Mouse (Mus musculus): ENCODE results near the gene Rnf150. TPM values are rescaled to one million over a fixed set of nuclear protein-coding genes. Genes with fewer than 3 reads are reported as not detected.

Gene Rnf150
- polyA plus RNA-seq, 1 experiment from 2014 or later, result 3.1 TPM

- no peak overlapping the region for H3K9ac ChIP-seq
- 49% methylated on average over 4 of the region's 4 CpGs for WGBS
- no peaks in the 10 kb centered on the region for H3K27me3 ChIP-seq
- ATAC-seq (ENCODE audit: insufficient number of reproducible peaks, insufficient read depth, low FRiP score, low TSS enrichment), result no peak
- no peaks in the 10 kb centered on the region for H3K36me3 ChIP-seq
- H3K4me2 ChIP-seq (replicated peaks), result no peak overlapping the region
- H3K4me3 ChIP-seq, result no peak overlapping the region
- no peaks in the 10 kb centered on the region for H3K9me3 ChIP-seq
- no peak overlapping the region for H3K27ac ChIP-seq
- no peaks in the 10 kb centered on the region for H3K4me1 ChIP-seq
Observed at GRCm38 (mm10) chr8:82895091-82895490, 31.9 kb downstream of the Rnf150 start.

- no peaks in the 10 kb centered on the region for H3K27me3 ChIP-seq
- no peaks in the 10 kb centered on the region for H3K36me3 ChIP-seq
- no peak overlapping the region for H3K4me3 ChIP-seq
- no peak overlapping the region for H3K27ac ChIP-seq
- H3K4me1 ChIP-seq, result no peaks in the 10 kb centered on the region
- no peak overlapping the region for H3K9ac ChIP-seq
- WGBS, result 91% methylated on average over 2 of the region's 2 CpGs
- no peak for ATAC-seq (ENCODE audit: insufficient number of reproducible peaks, insufficient read depth, low FRiP score, low TSS enrichment)
- H3K9me3 ChIP-seq, result no peaks in the 10 kb centered on the region
- no peak overlapping the region for H3K4me2 ChIP-seq (replicated peaks)
Observed at GRCm38 (mm10) chr8:82896796-82897195, 33.6 kb downstream of the Rnf150 start.

- Histone ChIP-seq H3K9ac (no peak overlapping the region), H3K4me2 (replicated peaks) (no peak overlapping the region), H3K27me3 (no peaks in the 10 kb centered on the region), H3K27ac (no peak overlapping the region), H3K4me3 (no peak overlapping the region), H3K4me1 (no peaks in the 10 kb centered on the region), H3K9me3 (no peaks in the 10 kb centered on the region), H3K36me3 (no peaks in the 10 kb centered on the region)
- ATAC-seq (ENCODE audit: insufficient number of reproducible peaks, insufficient read depth, low FRiP score, low TSS enrichment), result no peak
- 88% methylated on average over 3 of the region's 3 CpGs for WGBS
Observed at GRCm38 (mm10) chr8:82897628-82898458, 34.7 kb downstream of the Rnf150 start.

GRCm38 (mm10) chr8:82898459-82898841, 35.3 kb downstream of the Rnf150 start:
- Histone ChIP-seq H3K27ac (no peak overlapping the region), H3K4me1 (no peaks in the 10 kb centered on the region), H3K27me3 (no peaks in the 10 kb centered on the region), H3K9me3 (no peaks in the 10 kb centered on the region), H3K36me3 (no peaks in the 10 kb centered on the region), H3K4me2 (replicated peaks) (no peak overlapping the region), H3K9ac (no peak overlapping the region), H3K4me3 (no peak overlapping the region)
- 88% methylated on average over 8 of the region's 8 CpGs for WGBS
- ATAC-seq (ENCODE audit: insufficient number of reproducible peaks, insufficient read depth, low FRiP score, low TSS enrichment), result no peak

- Histone ChIP-seq H3K36me3 (no peaks in the 10 kb centered on the region), H3K27ac (no peak overlapping the region), H3K27me3 (no peaks in the 10 kb centered on the region), H3K9me3 (no peaks in the 10 kb centered on the region), H3K4me3 (no peak overlapping the region), H3K4me1 (no peaks in the 10 kb centered on the region), H3K4me2 (replicated peaks) (no peak overlapping the region), H3K9ac (no peak overlapping the region)
- 85% methylated on average over 4 of the region's 4 CpGs for WGBS
- ATAC-seq (ENCODE audit: insufficient number of reproducible peaks, insufficient read depth, low FRiP score, low TSS enrichment), result no peak
Observed at GRCm38 (mm10) chr8:82900958-82901357, 37.8 kb downstream of the Rnf150 start.

- 72% methylated on average over 12 of the region's 12 CpGs for WGBS
- Histone ChIP-seq H3K27ac (no peak overlapping the region), H3K4me1 (0 out of 2 replicates have a peak, but pooled peaks cover 4% of the 10 kb centered on the region), H3K9ac (no peak overlapping the region), H3K4me2 (replicated peaks) (no peak overlapping the region), H3K36me3 (no peaks in the 10 kb centered on the region), H3K27me3 (no peaks in the 10 kb centered on the region), H3K9me3 (no peaks in the 10 kb centered on the region), H3K4me3 (no peak overlapping the region)
- ATAC-seq (ENCODE audit: insufficient number of reproducible peaks, insufficient read depth, low FRiP score, low TSS enrichment), result no peak
Observed at GRCm38 (mm10) chr8:82901549-82902138, 38.5 kb downstream of the Rnf150 start.

DNA sequence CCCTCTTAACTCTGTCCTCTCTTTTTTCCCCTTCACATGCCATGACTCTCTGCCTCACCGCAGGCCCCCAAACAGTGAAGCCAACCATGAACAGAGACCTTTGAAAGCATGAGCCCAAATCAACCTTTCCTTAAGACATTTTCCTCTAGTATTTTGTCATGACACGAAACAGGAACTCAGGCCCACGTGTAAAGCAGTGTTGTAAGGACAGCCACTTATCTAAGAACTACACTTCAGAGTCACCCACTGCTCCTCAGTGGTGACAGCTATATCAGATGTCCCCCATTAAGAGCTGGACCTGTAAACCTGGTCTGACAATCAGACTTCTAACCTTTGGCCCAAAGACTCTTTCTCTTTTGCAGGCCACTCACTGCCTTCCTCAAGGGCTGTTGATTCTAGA, 40.3 kb downstream of the Rnf150 start:
- WGBS, result 64% methylated on average over 3 of the region's 3 CpGs
- no peak overlapping the region for H3K4me3 ChIP-seq

GRCm38 (mm10) chr8:82907271-82907670, 44.1 kb downstream of the Rnf150 start:
- Histone ChIP-seq H3K4me1 (0 out of 2 replicates have a peak, but pooled peaks cover 6% of the 10 kb centered on the region), H3K9ac (no peak overlapping the region), H3K4me3 (no peak overlapping the region), H3K27ac (no peak overlapping the region), H3K4me2 (replicated peaks) (no peak overlapping the region), H3K9me3 (no peaks in the 10 kb centered on the region), H3K27me3 (no peaks in the 10 kb centered on the region), H3K36me3 (no peaks in the 10 kb centered on the region)
- ATAC-seq (ENCODE audit: insufficient number of reproducible peaks, insufficient read depth, low FRiP score, low TSS enrichment), result no peak
- 69% methylated on average over 3 of the region's 3 CpGs for WGBS

More for the DNA sequence above, 40.3 kb downstream of the Rnf150 start:
- no peaks in the 10 kb centered on the region for H3K36me3 ChIP-seq
- no peaks in the 10 kb centered on the region for H3K27me3 ChIP-seq
- no peaks in the 10 kb centered on the region for H3K9me3 ChIP-seq
- ATAC-seq (ENCODE audit: insufficient number of reproducible peaks, insufficient read depth, low FRiP score, low TSS enrichment), result no peak
- no peak overlapping the region for H3K9ac ChIP-seq
- no peak overlapping the region for H3K4me2 ChIP-seq (replicated peaks)
- no peak overlapping the region for H3K27ac ChIP-seq
- 0 out of 2 replicates have a peak, but pooled peaks cover 6% of the 10 kb centered on the region for H3K4me1 ChIP-seq

DNA sequence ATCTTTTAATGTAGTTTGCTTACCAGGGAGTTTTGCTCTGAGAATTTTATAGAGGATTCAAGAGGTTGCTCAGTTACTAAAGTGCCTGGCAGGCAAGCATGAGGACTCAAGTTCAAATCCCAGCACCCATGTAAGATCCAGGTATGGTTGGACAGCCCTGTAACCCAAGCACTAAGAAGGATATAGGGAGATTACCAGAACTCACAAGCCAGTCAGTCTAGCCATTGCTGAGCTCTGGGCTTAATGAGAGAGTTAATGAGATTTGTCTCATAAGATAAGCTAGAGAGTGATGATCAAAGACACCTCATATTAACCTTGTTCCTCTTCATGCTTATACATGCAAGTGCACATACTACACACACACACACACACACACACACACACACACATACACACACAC, 48.3 kb downstream of the Rnf150 start:
- H3K9ac ChIP-seq, result no peak overlapping the region

GRCm38 (mm10) chr8:82912282-82912681, 49.1 kb downstream of the Rnf150 start:
- Histone ChIP-seq H3K27ac (no peak overlapping the region), H3K4me1 (no peaks in the 10 kb centered on the region), H3K9ac (no peak overlapping the region), H3K4me3 (no peak overlapping the region), H3K4me2 (replicated peaks) (no peak overlapping the region), H3K36me3 (no peaks in the 10 kb centered on the region), H3K9me3 (no peaks in the 10 kb centered on the region), H3K27me3 (no peaks in the 10 kb centered on the region)
- no peak for ATAC-seq (ENCODE audit: insufficient number of reproducible peaks, insufficient read depth, low FRiP score, low TSS enrichment)
- 84% methylated on average over 4 of the region's 4 CpGs for WGBS

More for the DNA sequence above, 48.3 kb downstream of the Rnf150 start:
- Histone ChIP-seq H3K27ac (no peak overlapping the region), H3K4me3 (no peak overlapping the region), H3K4me2 (replicated peaks) (no peak overlapping the region), H3K36me3 (no peaks in the 10 kb centered on the region), H3K27me3 (no peaks in the 10 kb centered on the region), H3K4me1 (0 out of 2 replicates have a peak, but pooled peaks cover 4% of the 10 kb centered on the region), H3K9me3 (no peaks in the 10 kb centered on the region)
- ATAC-seq (ENCODE audit: insufficient number of reproducible peaks, insufficient read depth, low FRiP score, low TSS enrichment), result no peak

- H3K4me3 ChIP-seq, result no peak overlapping the region
- ATAC-seq (ENCODE audit: insufficient number of reproducible peaks, insufficient read depth, low FRiP score, low TSS enrichment), result no peak
- 94% methylated on average over 3 of the region's 3 CpGs for WGBS
- H3K27ac ChIP-seq, result no peak overlapping the region
- H3K27me3 ChIP-seq, result no peaks in the 10 kb centered on the region
- H3K4me2 ChIP-seq (replicated peaks), result no peak overlapping the region
- H3K9ac ChIP-seq, result no peak overlapping the region
- H3K36me3 ChIP-seq, result no peaks in the 10 kb centered on the region
- H3K4me1 ChIP-seq, result no peaks in the 10 kb centered on the region
- H3K9me3 ChIP-seq, result no peaks in the 10 kb centered on the region
Observed at GRCm38 (mm10) chr8:82914543-82914942, 51.4 kb downstream of the Rnf150 start.

DNA sequence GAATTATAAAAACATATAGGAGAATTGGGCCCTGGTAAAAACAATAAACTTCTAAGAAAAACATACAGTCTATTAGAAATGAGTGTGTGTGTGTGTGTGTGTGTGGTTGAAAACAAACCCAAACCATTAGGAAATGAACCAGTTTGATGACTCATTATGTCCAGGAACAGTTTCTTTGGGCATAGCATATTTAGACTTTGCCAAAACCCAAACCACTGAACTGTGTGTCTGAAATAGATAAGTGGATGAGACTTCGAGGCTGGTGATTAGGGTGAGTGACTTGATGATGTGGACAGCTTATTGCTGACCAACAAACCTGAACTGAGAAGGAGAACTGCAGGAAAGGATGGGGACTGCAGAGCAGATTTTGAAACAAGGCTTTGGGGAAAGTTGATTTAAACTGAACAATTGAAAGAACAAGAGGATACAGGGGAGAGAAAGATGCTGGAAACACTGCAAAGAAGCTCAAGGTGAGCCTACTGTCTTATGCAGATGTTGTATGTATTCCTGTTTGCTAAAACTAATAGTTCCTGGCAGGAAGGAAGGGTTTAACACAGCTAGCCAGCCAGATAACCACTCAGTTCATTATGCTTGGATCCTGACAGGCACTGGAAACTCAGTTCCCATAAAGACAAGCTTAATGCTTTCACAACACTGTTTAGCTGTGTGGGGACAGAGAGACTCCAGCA, 53.8 kb downstream of the Rnf150 start:
- Histone ChIP-seq H3K4me3 (no peak overlapping the region), H3K36me3 (no peaks in the 10 kb centered on the region), H3K27me3 (no peaks in the 10 kb centered on the region), H3K4me2 (replicated peaks) (no peak overlapping the region), H3K27ac (no peak overlapping the region), H3K9ac (no peak overlapping the region), H3K9me3 (no peaks in the 10 kb centered on the region), H3K4me1 (no peaks in the 10 kb centered on the region)
- ATAC-seq (ENCODE audit: insufficient number of reproducible peaks, insufficient read depth, low FRiP score, low TSS enrichment), result no peak
- 64% methylated on average over 1 of the region's 1 CpGs for WGBS
